Mouse (Mus musculus) olfactory bulb, adult 2 months (tissue): ENCODE results near the gene Gm11639.

Experiments used
- CTCF ChIP-seq: fragments of 200-500 bp; IDR thresholded peaks from 2 replicates; pipeline ENCODE4 v1.5.1; 2012; ENCODE audit warnings: low read depth, mild to moderate bottlenecking, low read length, moderate library complexity; ENCODE audit not compliant: insufficient read depth
- POLR2A ChIP-seq: fragments of 200-500 bp; IDR thresholded peaks from 2 replicates; pipeline ENCODE4 v1.6.1; 2012; ENCODE audit warnings: mild to moderate bottlenecking, low read depth, low read length, moderate library complexity; ENCODE audit not compliant: insufficient read depth

DNA sequence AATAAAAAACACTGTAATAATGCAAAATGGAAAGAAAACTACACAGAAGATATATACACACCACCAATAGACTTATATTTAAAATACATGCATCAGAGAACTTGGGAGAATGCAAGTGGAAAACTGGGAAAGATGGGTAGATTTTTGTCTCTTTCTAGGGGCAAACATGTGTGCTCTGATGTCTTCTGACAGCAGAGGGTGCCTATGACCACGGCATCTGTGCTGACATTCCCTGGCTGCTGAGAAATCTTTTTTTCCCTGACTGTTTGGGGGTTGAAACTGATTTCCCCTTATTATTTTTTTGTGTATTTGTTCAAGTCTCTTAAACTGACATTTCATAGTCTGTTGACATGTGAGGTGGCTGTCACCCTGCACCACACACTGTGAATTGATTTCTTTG is 81.6 kb downstream of the Gm11639 start:
- TF ChIP-seq CTCF, result no peak
- no peak for TF ChIP-seq POLR2A
